Mouse (Mus musculus) G1E (cell line): ENCODE data around the gene Traf5. TPM values are rescaled to one million over a fixed set of nuclear protein-coding genes. Genes with fewer than 3 reads are reported as not detected.

Experiments used
- ATAC-seq: 2 replicates; pipeline ENCODE4 v1.8.0; 2016; ENCODE audit warnings: mild to moderate bottlenecking; ENCODE audit not compliant: insufficient number of reproducible peaks, poor library complexity, low FRiP score, severe bottlenecking; ENCODE audit errors: extremely low read depth
- DNase-seq: peaks from one replicate; pipeline ENCODE4 v3.0.0; 2012; ENCODE audit warnings: low spot score
- H3K27me3 ChIP-seq: 2 replicates; pipeline ENCODE4 v1.6.1; 2012; ENCODE audit warnings: mild to moderate bottlenecking, low read length, inconsistent platforms; ENCODE audit not compliant: insufficient read depth
- H3K36me3 ChIP-seq: replicated peaks from 2 replicates; pipeline ENCODE3; 2012; ENCODE audit warnings: mild to moderate bottlenecking, inconsistent platforms
- H3K4me1 ChIP-seq: 2 replicates; pipeline ENCODE4 v1.6.1; 2012; ENCODE audit warnings: low read depth, low read length, inconsistent platforms, mixed read lengths; ENCODE audit not compliant: insufficient read depth
- H3K4me3 ChIP-seq: 2 replicates; pipeline ENCODE4 v1.5.1; 2012; ENCODE audit warnings: low read depth, mild to moderate bottlenecking, inconsistent platforms, low read length, moderate library complexity, mixed read lengths
- H3K9me3 ChIP-seq: replicated peaks from 2 replicates; pipeline ENCODE4 v1.6.1; 2012; ENCODE audit warnings: inconsistent platforms
- CTCF ChIP-seq: IDR thresholded peaks from 2 replicates; pipeline ENCODE4 v1.5.1; 2012; ENCODE audit warnings: low read depth, low read length, inconsistent platforms, mixed read lengths
- GATA1 ChIP-seq: IDR thresholded peaks from 2 replicates; pipeline ENCODE4 v1.6.1; 2012; ENCODE audit warnings: borderline replicate concordance, low read length, inconsistent platforms, mixed read lengths
- GATA2 ChIP-seq: IDR thresholded peaks from 2 replicates; pipeline ENCODE4 v1.6.1; 2012; ENCODE audit warnings: low read depth, low read length, inconsistent platforms, borderline replicate concordance
- POLR2AphosphoS5 ChIP-seq: IDR thresholded peaks from 2 replicates; pipeline ENCODE4 v1.6.1; 2012; ENCODE audit warnings: low read depth, low read length, inconsistent platforms; ENCODE audit not compliant: insufficient replicate concordance
- TAL1 ChIP-seq: conservative IDR thresholded peaks from 2 replicates; pipeline ENCODE4 v1.6.1; 2012; ENCODE audit warnings: low read depth, low read length, inconsistent platforms, mixed read lengths
- polyA plus RNA-seq: library from polyadenylated mRNA; stranded (reverse); fragments of >175 nt; gene quantifications from 2 replicates; pipeline ENCODE4 v1.2.3, GENCODE M21; 2012
- total RNA-seq, 2 experiments: library from RNA; stranded (forward) in 1 of 2; stranded (reverse) in 1 of 2; fragments of 200-1000 nt in 1 of 2; fragments of >200 nt in 1 of 2; fragmentation: Nextera tagmentation in 1 of 2; gene quantifications; 2 replicates each; pipeline ENCODE4 v1.2.3; 2014 to 2017

Gene Traf5
- total and polyA plus RNA-seq, 3 experiments, result 1.6 to 4.7 (median 3.5) TPM

GRCm38 (mm10) chr1:192092879-192093660, 711 bp upstream of the Traf5 start:
- Histone ChIP-seq H3K4me1 (peaks cover 44% of the 10 kb centered on the region), H3K4me3 (peak overlapping the region; percentile 79), H3K9me3 (no peaks in the 10 kb centered on the region), H3K36me3 (peaks cover 10% of the 10 kb centered on the region), H3K27me3 (peaks cover 5% of the 10 kb centered on the region; the same call in 1 of the 2 replicates)
- peak; percentile 71 for ATAC-seq
- TF ChIP-seq GATA2 (no peak), TAL1 (no peak), CTCF (peak; percentile 59; the same call in 1 of the 2 replicates), GATA1 (no peak), POLR2AphosphoS5 (no peak)
- DNase-seq, result peak; percentile 50

GRCm38 (mm10) chr1:192090689-192091567, 1.4 kb downstream of the Traf5 start:
- Histone ChIP-seq H3K27me3 (peaks cover 5% of the 10 kb centered on the region; the same call in 1 of the 2 replicates), H3K36me3 (peaks cover 3% of the 10 kb centered on the region), H3K9me3 (no peaks in the 10 kb centered on the region), H3K4me1 (peaks cover 51% of the 10 kb centered on the region), H3K4me3 (0 out of 2 replicates have a peak overlapping the region, but pooled peaks have one; percentile 5)
- no peak for TF ChIP-seq GATA2
- no peak for TF ChIP-seq CTCF
- no peak for TF ChIP-seq POLR2AphosphoS5
- TF ChIP-seq GATA1, result no peak
- no peak for TF ChIP-seq TAL1
- ATAC-seq (no peak), DNase-seq (no peak)

GRCm38 (mm10) chr1:192090281-192090680, 2.1 kb downstream of the Traf5 start:
- peaks cover 5% of the 10 kb centered on the region; the same call in 1 of the 2 replicates for H3K27me3 ChIP-seq
- TF ChIP-seq POLR2AphosphoS5 (no peak), GATA1 (no peak), TAL1 (no peak), CTCF (no peak), GATA2 (no peak)
- H3K9me3 ChIP-seq, result no peaks in the 10 kb centered on the region
- no peak overlapping the region for H3K4me3 ChIP-seq
- DNase-seq, result no peak
- peaks cover 3% of the 10 kb centered on the region for H3K36me3 ChIP-seq
- ATAC-seq, result no peak
- peaks cover 51% of the 10 kb centered on the region for H3K4me1 ChIP-seq

GRCm38 (mm10) chr1:192089208-192090166, 2.9 kb downstream of the Traf5 start:
- Histone ChIP-seq H3K4me3 (0 out of 2 replicates have a peak overlapping the region, but pooled peaks have one; percentile 10), H3K4me1 (peaks cover 44% of the 10 kb centered on the region), H3K9me3 (no peaks in the 10 kb centered on the region), H3K36me3 (peaks cover 3% of the 10 kb centered on the region), H3K27me3 (no peaks in the 10 kb centered on the region)
- DNase-seq (no peak), ATAC-seq (no peak)
- TF ChIP-seq TAL1, result no peak
- no peak for TF ChIP-seq GATA2

- Histone ChIP-seq H3K9me3 (no peaks in the 10 kb centered on the region), H3K4me1 (peaks cover 41% of the 10 kb centered on the region), H3K4me3 (no peak overlapping the region), H3K36me3 (peaks cover 3% of the 10 kb centered on the region), H3K27me3 (no peaks in the 10 kb centered on the region)
- no peak for ATAC-seq
- no peak for TF ChIP-seq GATA1
- TF ChIP-seq CTCF, result no peak
- TF ChIP-seq POLR2AphosphoS5, result no peak
- TF ChIP-seq GATA2, result no peak
- TF ChIP-seq TAL1, result no peak
- no peak for DNase-seq
These were observed 4.3 kb downstream of the Traf5 start for GRCm38 (mm10) chr1:192088011-192088410.

GRCm38 (mm10) chr1:192087098-192087497, 5.3 kb downstream of the Traf5 start:
- DNase-seq (no peak), ATAC-seq (no peak)
- peaks cover 34% of the 10 kb centered on the region for H3K4me1 ChIP-seq
- no peak for TF ChIP-seq GATA1
- TF ChIP-seq TAL1, result no peak
- no peak for TF ChIP-seq CTCF
- no peak for TF ChIP-seq GATA2
- no peak for TF ChIP-seq POLR2AphosphoS5
- H3K27me3 ChIP-seq, result no peaks in the 10 kb centered on the region
- H3K9me3 ChIP-seq, result no peaks in the 10 kb centered on the region
- H3K36me3 ChIP-seq, result peaks cover 3% of the 10 kb centered on the region
- H3K4me3 ChIP-seq, result no peak overlapping the region
